Mouse (Mus musculus) heart, postnatal 0 days (tissue): ENCODE results near the gene Nhlrc4. TPM values are rescaled to one million over a fixed set of nuclear protein-coding genes. Genes with fewer than 3 reads are reported as not detected.

Experiments used
- ATAC-seq: fragments of 200-750 bp; cut with Nextera tagmentation; 2 replicates; pipeline ENCODE4 v1.8.0; 2017; ENCODE audit warnings: low read depth, moderate number of reproducible peaks, moderate library complexity; ENCODE audit not compliant: insufficient read depth
- DNase-seq: peaks from one replicate; pipeline ENCODE4 v3.0.0-alpha.2; 2016; ENCODE audit warnings: low spot score
- H3K27ac ChIP-seq: fragments of 300-500 bp; sonication (generic); 2 replicates; pipeline ENCODE4 v1.5.1; 2014; ENCODE audit warnings: low read depth, mild to moderate bottlenecking
- H3K27me3 ChIP-seq: fragments of 300-500 bp; sonication (generic); 2 replicates; pipeline ENCODE4 v1.6.1; 2014; ENCODE audit warnings: low read length, mixed read lengths; ENCODE audit not compliant: control insufficient read depth, insufficient read depth
- H3K36me3 ChIP-seq: fragments of 300-500 bp; sonication (generic); replicated peaks from 2 replicates; pipeline ENCODE4 v1.6.1; 2014; ENCODE audit warnings: low read length, mixed read lengths; ENCODE audit not compliant: control insufficient read depth, insufficient read depth
- H3K4me1 ChIP-seq: fragments of 300-500 bp; sonication (generic); 2 replicates; pipeline ENCODE4 v1.6.1; 2014; ENCODE audit warnings: antibody characterized with exemption; ENCODE audit not compliant: control insufficient read depth, insufficient read depth
- H3K4me2 ChIP-seq: fragments of 300-500 bp; sonication (generic); 2 replicates; pipeline ENCODE4 v1.6.1; 2014; ENCODE audit warnings: low read depth, mild to moderate bottlenecking, low read length, moderate library complexity
- H3K4me3 ChIP-seq: fragments of 300-500 bp; sonication (generic); 2 replicates; pipeline ENCODE4 v1.5.1; 2014; ENCODE audit warnings: low read depth, low read length
- H3K9ac ChIP-seq: fragments of 300-500 bp; sonication (generic); replicated peaks from 2 replicates; pipeline ENCODE4 v1.6.1; 2014; ENCODE audit warnings: low read depth, low read length, mixed read lengths
- H3K9me3 ChIP-seq: fragments of 300-500 bp; sonication (generic); replicated peaks from 2 replicates; pipeline ENCODE4 v1.6.1; 2016; ENCODE audit warnings: low read length; ENCODE audit not compliant: control insufficient read depth
- CTCF ChIP-seq: IDR thresholded peaks from 2 replicates; pipeline ENCODE4 v1.5.1; 2016; ENCODE audit warnings: antibody characterized with exemption, control low read depth, low read depth
- EP300 ChIP-seq: IDR thresholded peaks from 2 replicates; pipeline ENCODE4 v1.6.1; 2016; ENCODE audit warnings: antibody characterized with exemption, low read depth
- WGBS: fragments of 180-500 bp; shearing (Covaris S2); extraction: QIAGEN DNeasy Blood & Tissue Kit; methylation state at CpG from one replicate; pipeline ENCODE4 v1.1.7; 2014; 5-methylcytosine and 5-hydroxymethylcytosine counted together
- polyA plus RNA-seq: library from polyadenylated mRNA; unstranded; fragments of >200 nt; fragmentation: Nextera tagmentation; extraction: Ambion mirVana; gene quantifications from 2 replicates; pipeline ENCODE4 v1.2.1, GENCODE M21; 2015
- total RNA-seq: library from RNA; depleted of rRNA; stranded (reverse); fragments of >200 nt; gene quantifications from 2 replicates; pipeline ENCODE4 v1.2.3, GENCODE M21; 2014; ENCODE audit warnings: low replicate concordance

Nhlrc4 gene
- total and polyA plus RNA-seq, 2 experiments from 2014 or later, result not detected

DNA sequence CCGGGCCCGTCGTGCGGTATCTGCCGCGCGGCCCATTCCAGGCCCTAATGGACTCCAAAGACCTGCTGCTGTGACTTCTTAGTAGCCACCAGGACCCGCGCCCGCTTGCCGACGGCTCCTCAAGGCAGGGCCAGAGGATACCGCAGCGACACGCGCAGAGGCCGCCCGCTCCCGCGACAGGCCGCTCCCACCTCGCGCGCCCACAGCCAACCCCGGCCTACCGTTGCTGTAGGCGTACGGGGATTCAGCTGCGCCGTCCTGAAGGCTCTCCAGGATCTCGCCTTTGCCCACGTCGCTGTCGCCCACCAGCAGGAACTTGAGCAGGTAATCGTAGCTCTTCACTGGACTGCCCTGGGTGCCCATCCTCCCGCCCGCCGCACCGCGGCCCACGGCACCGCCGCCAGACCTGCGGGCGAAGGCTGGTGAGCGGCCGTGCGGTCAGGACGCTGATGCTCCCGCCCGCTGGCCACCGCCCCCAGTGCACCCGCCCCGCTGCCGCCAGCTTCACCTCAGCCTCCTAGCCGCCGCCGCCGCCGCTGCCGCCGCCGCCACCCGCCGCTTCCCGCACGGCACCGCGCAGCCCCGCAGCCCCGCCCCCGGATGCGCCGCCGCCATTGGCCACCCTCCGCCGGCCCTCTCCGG, 25.5 kb downstream of the Nhlrc4 start, which contains the start of gene Rab40c:
Gene Rab40c, minus strand, starts transcription at position 584 of the 642 bp plus-strand sequence.
- no peak for ATAC-seq
- TF ChIP-seq EP300, result no peak
- H3K9me3 ChIP-seq, result no peaks in the 10 kb centered on the region
- H3K4me3 ChIP-seq, result peak within 1 kb of the TSS; percentile 98
- H3K4me2 ChIP-seq, result peak within 1 kb of the TSS; percentile 85
- peak within 1 kb of the TSS; percentile 93 for H3K9ac ChIP-seq
- H3K4me1 ChIP-seq, result peaks cover 11% of the 10 kb centered on the region
- H3K27me3 ChIP-seq, result no peaks in the 10 kb centered on the region
- peak within 1 kb of the TSS; percentile 93 for H3K27ac ChIP-seq
- 1% methylated on average over 58 of the region's 78 CpGs for WGBS
- H3K36me3 ChIP-seq, result no peaks in the 10 kb centered on the region
- DNase-seq, result no peak

DNA sequence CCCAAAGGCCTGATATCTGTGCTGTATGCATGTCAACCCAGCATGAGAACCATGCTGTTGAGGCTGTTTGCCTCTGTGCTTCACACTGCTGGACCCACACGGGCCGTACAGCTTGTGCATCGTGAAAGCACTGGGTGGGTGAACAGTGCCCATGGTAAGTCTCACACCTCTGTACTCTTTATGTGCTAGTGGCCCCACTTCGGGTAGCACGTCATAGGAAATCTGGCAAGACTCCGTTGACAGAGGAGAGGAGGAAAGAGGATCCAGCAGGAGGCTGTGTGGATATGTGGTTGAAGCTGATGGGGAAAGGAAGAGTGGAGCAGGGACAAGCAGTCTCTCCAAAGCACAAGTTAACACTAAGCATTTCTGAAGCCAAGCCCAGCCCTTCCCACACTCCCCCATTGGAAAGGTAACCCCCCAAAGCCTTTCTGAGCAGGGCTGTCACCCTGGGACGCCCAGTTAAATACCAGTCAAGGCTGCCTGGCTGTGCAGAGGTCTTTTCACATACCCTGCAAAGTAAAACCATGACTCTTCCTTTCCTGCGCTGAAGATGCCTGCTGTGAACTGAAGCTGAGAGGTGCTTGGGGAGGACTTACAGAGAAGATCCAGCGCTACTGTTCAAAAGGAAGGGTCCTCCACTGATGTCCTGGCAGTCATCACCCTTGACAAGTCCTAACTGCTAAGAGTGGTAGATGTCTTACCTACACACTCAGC, 26.6 kb downstream of the Nhlrc4 start:
- no peak overlapping the region for H3K27ac ChIP-seq

DNA sequence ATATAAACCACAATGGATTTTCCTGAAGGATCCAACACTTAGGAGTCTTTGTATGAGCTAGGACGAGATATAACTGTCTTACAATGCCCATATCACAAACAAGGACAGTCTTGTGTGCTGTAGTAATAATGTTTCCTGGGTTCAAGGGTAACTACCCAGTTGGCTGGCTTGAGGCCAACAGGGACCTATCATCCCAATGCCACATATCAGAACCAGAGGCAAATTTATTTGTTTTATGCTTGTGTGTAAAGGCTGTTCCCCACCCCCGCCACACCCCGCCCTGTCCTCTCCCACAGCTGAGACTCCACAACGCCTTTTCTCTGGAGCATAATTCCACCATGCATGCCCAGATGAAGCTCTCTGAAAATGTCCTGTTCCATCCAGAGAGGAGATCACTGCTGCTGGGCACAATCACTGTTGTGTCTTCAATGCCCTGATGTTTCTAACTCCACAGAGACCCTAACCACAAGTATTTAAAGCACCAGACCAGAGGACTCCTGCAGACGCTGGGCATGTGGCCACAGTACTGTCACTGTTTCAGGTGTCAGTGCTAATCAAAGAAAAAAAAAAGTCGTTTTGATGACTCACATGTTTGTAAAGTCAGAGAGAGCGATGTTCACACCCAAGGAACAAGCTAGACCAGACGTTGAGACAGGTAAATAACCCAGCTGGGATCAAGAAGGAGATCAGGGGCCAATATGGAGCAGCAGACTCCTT, 27.7 kb downstream of the Nhlrc4 start:
- Histone ChIP-seq H3K4me3 (no peak overlapping the region), H3K27me3 (no peaks in the 10 kb centered on the region), H3K4me1 (peaks cover 22% of the 10 kb centered on the region), H3K9ac (no peak overlapping the region), H3K9me3 (no peaks in the 10 kb centered on the region), H3K4me2 (no peak overlapping the region), H3K36me3 (no peaks in the 10 kb centered on the region), H3K27ac (no peak overlapping the region)
- ATAC-seq (no peak), DNase-seq (no peak)
- 74% methylated on average over 8 of the region's 8 CpGs for WGBS
- TF ChIP-seq CTCF, result no peak
- no peak for TF ChIP-seq EP300

More for the DNA sequence above, 26.6 kb downstream of the Nhlrc4 start:
- peak overlapping the region; percentile 93 for H3K9ac ChIP-seq
- peaks cover 21% of the 10 kb centered on the region for H3K4me1 ChIP-seq
- TF ChIP-seq EP300 (no peak), CTCF (no peak)
- H3K4me2 ChIP-seq, result peak overlapping the region; percentile 75
- H3K27me3 ChIP-seq, result no peaks in the 10 kb centered on the region
- DNase-seq (no peak), ATAC-seq (no peak)
- H3K9me3 ChIP-seq, result no peaks in the 10 kb centered on the region
- H3K36me3 ChIP-seq, result no peaks in the 10 kb centered on the region
- WGBS, result 71% methylated on average over 9 of the region's 9 CpGs
- peak overlapping the region; percentile 98 for H3K4me3 ChIP-seq

DNA sequence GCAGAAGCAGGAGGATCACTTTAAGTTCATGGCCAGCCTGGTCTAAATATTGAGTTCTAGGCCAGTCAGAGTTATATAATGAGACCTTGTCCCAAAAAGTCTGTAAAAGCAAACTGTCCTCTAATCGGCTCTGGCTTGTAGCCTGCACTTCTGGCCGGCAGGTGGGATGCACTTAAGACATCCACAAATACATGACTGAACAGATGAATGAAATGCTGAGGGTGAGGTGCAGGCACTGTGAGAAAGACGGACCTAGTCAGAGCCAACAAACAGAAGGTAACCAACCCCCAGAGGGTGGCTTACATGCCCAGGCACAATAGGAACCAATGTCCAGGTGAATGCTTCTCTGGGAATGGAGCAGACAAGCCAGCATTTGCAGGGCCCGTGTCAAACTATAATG, 30.5 kb downstream of the Nhlrc4 start:
- peaks cover 22% of the 10 kb centered on the region for H3K4me1 ChIP-seq
- no peaks in the 10 kb centered on the region for H3K27me3 ChIP-seq
- DNase-seq (no peak), ATAC-seq (no peak)
- no peak for TF ChIP-seq CTCF
- TF ChIP-seq EP300, result no peak
- H3K4me2 ChIP-seq, result no peak overlapping the region
- no peak overlapping the region for H3K9ac ChIP-seq
- H3K36me3 ChIP-seq, result no peaks in the 10 kb centered on the region
- H3K9me3 ChIP-seq, result no peaks in the 10 kb centered on the region
- H3K27ac ChIP-seq, result peak overlapping the region; percentile 71
- 61% methylated on average over 4 of the region's 4 CpGs for WGBS
- no peak overlapping the region for H3K4me3 ChIP-seq

DNA sequence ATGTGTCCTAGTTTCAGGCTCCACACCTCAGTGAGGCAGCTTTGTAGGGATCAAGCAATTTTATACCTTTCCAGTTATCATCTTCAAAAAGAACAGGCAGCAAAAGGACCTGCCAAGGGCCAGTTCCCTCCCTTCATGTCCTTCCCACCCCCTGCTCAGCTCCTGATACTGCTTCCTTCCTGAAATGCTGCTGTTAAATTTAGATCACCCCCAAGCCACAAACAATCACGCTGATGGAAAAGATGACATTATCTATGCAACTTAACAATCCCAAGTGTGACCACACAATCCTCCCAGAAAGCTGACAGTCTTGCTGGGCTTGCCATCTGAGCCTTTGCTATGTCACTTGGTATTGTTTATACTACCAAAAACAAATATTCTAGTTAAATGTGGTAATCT, 30.9 kb downstream of the Nhlrc4 start:
- Histone ChIP-seq H3K27ac (peak overlapping the region; percentile 71), H3K4me3 (peak overlapping the region; percentile 7; the same call in 1 of the 2 replicates), H3K4me2 (peak overlapping the region; percentile 41), H3K9me3 (no peaks in the 10 kb centered on the region), H3K9ac (no peak overlapping the region; the same call in 1 of the 2 replicates), H3K27me3 (no peaks in the 10 kb centered on the region), H3K4me1 (peaks cover 21% of the 10 kb centered on the region), H3K36me3 (no peaks in the 10 kb centered on the region)
- ATAC-seq (no peak), DNase-seq (no peak)
- TF ChIP-seq CTCF, result no peak
- no peak for TF ChIP-seq EP300
- WGBS, result 21% methylated on average over 1 of the region's 1 CpGs
